Mouse (Mus musculus) liver, adult 2 months (tissue): ENCODE results near the gene Cyp3a59.

Experiments used
- CTCF ChIP-seq: fragments of 200-500 bp; IDR thresholded peaks from 2 replicates; pipeline ENCODE4 v1.5.1; 2011; ENCODE audit warnings: low read depth, low read length, control low read depth
- POLR2A ChIP-seq: fragments of 200-500 bp; IDR thresholded peaks from 2 replicates; pipeline ENCODE4 v1.6.1; 2011; ENCODE audit warnings: low read length, control low read depth; ENCODE audit not compliant: insufficient read depth; ENCODE audit errors: extremely low read depth

- TF ChIP-seq CTCF = no peak
- TF ChIP-seq POLR2A = no peak
These were observed 9.0 kb upstream of the Cyp3a59 start for GRCm38 (mm10) chr5:146070099-146070498.
